ENCODE assay signal across 13 mouse cellular contexts in genomic region chr8:122527937-122528336, GRCm38 (mm10).
"Had no signal": no experiment of that assay in that cellular context is flagged by ENCODE, and none has a peak within 500 bp of the region (broad histone marks: within the 10 kb centered on the region; RNA-seq: fewer than 3 reads in every experiment).

No protein-coding gene starts in this region.

- H3K27me3 ChIP-seq: kidney, embryonic 15.5 days; limb, embryonic 15.5 days; lung, embryonic 15.5 days had no signal

- H3K4me3 ChIP-seq: kidney, embryonic 15.5 days; limb, embryonic 15.5 days; lung, embryonic 15.5 days; midbrain, embryonic 12.5 days; neural tube, embryonic 13.5 days had no signal

- H3K27ac ChIP-seq: midbrain, embryonic 12.5 days; neural tube, embryonic 13.5 days had no signal

- ATAC-seq: midbrain, embryonic 16.5 days had no signal

- H3K36me3 ChIP-seq: kidney, embryonic 15.5 days; lung, embryonic 15.5 days; midbrain, embryonic 12.5 days; neural tube, embryonic 13.5 days had no signal

- DNase-seq: kidney, adult 11 months; layer of hippocampus, adult 9-11 months; layer of hippocampus, postnatal 36 days; retina, postnatal 1 day; right cerebral cortex, postnatal 4 days; spleen, adult 18-20 months; thymus, postnatal 36 days had no signal

- H3K9me3 ChIP-seq: kidney, embryonic 15.5 days; limb, embryonic 15.5 days; lung, embryonic 15.5 days; midbrain, embryonic 12.5 days; neural tube, embryonic 13.5 days had no signal

- H3K4me2 ChIP-seq: kidney, embryonic 15.5 days; limb, embryonic 15.5 days; lung, embryonic 15.5 days; midbrain, embryonic 12.5 days; neural tube, embryonic 13.5 days had no signal

- H3K9ac ChIP-seq: kidney, embryonic 15.5 days; limb, embryonic 15.5 days; lung, embryonic 15.5 days; midbrain, embryonic 12.5 days; neural tube, embryonic 13.5 days had no signal
